ENCODE assay signal across 27 mouse cellular contexts in genomic region chr9:71262711-71263110, GRCm38 (mm10). TPM values are rescaled to one million over a fixed set of nuclear protein-coding genes. Genes with fewer than 3 reads are reported as not detected.
A peak's percentile ranks its signal among the peaks of the same experiment; 100 is the strongest.
DNase-seq lines count a peak whose midpoint lies in the region; ATAC-seq and TF ChIP-seq lines count a peak whose summit lies in the region.
"Had no signal": no experiment of that assay in that cellular context is flagged by ENCODE, and none has a peak within 500 bp of the region (broad histone marks: within the 10 kb centered on the region; RNA-seq: fewer than 3 reads in every experiment).

No protein-coding gene starts in this region.

- H3K36me3 ChIP-seq in lung, embryonic 14.5 days (ENCODE audit: insufficient read depth) = no peaks in the 10 kb centered on the region
- H3K36me3 ChIP-seq in lung, postnatal 0 days (ENCODE audit: insufficient read depth, low read length) = no peaks in the 10 kb centered on the region
- H3K36me3 ChIP-seq: embryonic facial prominence, embryonic 10.5 days; embryonic facial prominence, embryonic 12.5 days; forebrain, embryonic 15.5 days; G1E had no signal

- no peak for TF ChIP-seq CTCF in lung, embryonic 14.5 days (IDR thresholded peaks at IDR 0.05; ENCODE audit: low read depth)
- no peak for TF ChIP-seq CTCF in lung, postnatal 0 days (IDR thresholded peaks at IDR 0.05)

- peak; percentile 62; the same call in 1 of the 2 replicates for ATAC-seq in lung, embryonic 14.5 days (ENCODE audit: insufficient read depth)
- ATAC-seq in lung, postnatal 0 days = no peak
- ATAC-seq: activated CD4-positive, CD25-positive, alpha-beta regulatory T cell, adult 4 months; CD4-positive, CD25-positive, alpha-beta regulatory T cell, adult 4 months; forebrain, embryonic 13.5 days; forebrain, embryonic 15.5 days; forebrain, postnatal 0 days; Patski had no signal

- peak; percentile 8 for DNase-seq in embryo, embryonic 10 days (ENCODE audit: low spot score)
- DNase-seq in embryo, embryonic 9.5 days (ENCODE audit: extremely low spot score) = no peak
- DNase-seq in heart, adult 11 months = peak; percentile 36
- no peak for DNase-seq in heart, adult 18-20 months
- peak; percentile 91 for DNase-seq in lung, embryonic 14.5 days
- DNase-seq in lung, postnatal 14 days = no peak
- peak; percentile 10 for DNase-seq in lung, postnatal 0 days (ENCODE audit: low spot score)
- DNase-seq in lung, postnatal 36 days = no peak
- DNase-seq: adrenal gland, adult 8-10 months; adrenal gland, postnatal 14 days; adrenal gland, postnatal 36 days; B cell, adult 2 months; cerebellum, adult 11-12 months; cerebellum, adult 2 months; cerebellum, adult 9-10 months; cerebellum, postnatal 10 days; cerebellum, postnatal 25 days; forebrain, postnatal 0 days had no signal

- H3K4me2 ChIP-seq in lung, embryonic 14.5 days = no peak overlapping the region
- H3K4me2 ChIP-seq in lung, postnatal 0 days (replicated peaks; ENCODE audit: low read depth, low read length) = no peak overlapping the region
- H3K4me2 ChIP-seq: embryonic facial prominence, embryonic 12.5 days; forebrain, embryonic 13.5 days; forebrain, embryonic 15.5 days had no signal

- H3K27me3 ChIP-seq in lung, embryonic 14.5 days (ENCODE audit: insufficient read depth, low read length) = peaks cover 30% of the 10 kb centered on the region
- peaks cover 4% of the 10 kb centered on the region; the same call in 1 of the 2 replicates for H3K27me3 ChIP-seq in lung, postnatal 0 days (replicated peaks; ENCODE audit: insufficient read depth, low read length)
- H3K27me3 ChIP-seq: CH12.LX; embryonic facial prominence, embryonic 12.5 days; forebrain, embryonic 13.5 days; forebrain, embryonic 15.5 days; Patski had no signal

- TF ChIP-seq EP300 in lung, postnatal 0 days (IDR thresholded peaks at IDR 0.05) = no peak

- 0 out of 2 replicates have a peak, but pooled peaks cover 2% of the 10 kb centered on the region for H3K4me1 ChIP-seq in lung, embryonic 14.5 days (ENCODE audit: insufficient read depth)
- H3K4me1 ChIP-seq in lung, postnatal 0 days (ENCODE audit: insufficient read depth, low read depth, low read length) = no peaks in the 10 kb centered on the region
- H3K4me1 ChIP-seq: embryonic facial prominence, embryonic 12.5 days; forebrain, embryonic 13.5 days; forebrain, embryonic 15.5 days had no signal

- H3K4me3 ChIP-seq in lung, embryonic 14.5 days (ENCODE audit: low read depth, low read length) = no peak overlapping the region
- no peak overlapping the region for H3K4me3 ChIP-seq in lung, postnatal 0 days (ENCODE audit: low read depth, low read length)
- H3K4me3 ChIP-seq: embryonic facial prominence, embryonic 10.5 days; embryonic facial prominence, embryonic 12.5 days; forebrain, embryonic 13.5 days; forebrain, embryonic 15.5 days had no signal

- H3K27ac ChIP-seq in lung, embryonic 14.5 days (ENCODE audit: low read depth) = no peak overlapping the region
- no peak overlapping the region for H3K27ac ChIP-seq in lung, postnatal 0 days (ENCODE audit: low read length)
- H3K27ac ChIP-seq: embryonic facial prominence, embryonic 10.5 days; embryonic facial prominence, embryonic 12.5 days; forebrain, embryonic 13.5 days; forebrain, embryonic 15.5 days had no signal

- no peak overlapping the region for H3K9ac ChIP-seq in lung, embryonic 14.5 days
- no peak overlapping the region for H3K9ac ChIP-seq in lung, postnatal 0 days (replicated peaks; ENCODE audit: low read depth)
- H3K9ac ChIP-seq: embryonic facial prominence, embryonic 12.5 days; forebrain, embryonic 13.5 days; forebrain, embryonic 15.5 days; forebrain, postnatal 0 days had no signal

- WGBS in lung, embryonic 14.5 days = 26% methylated on average over 3 of the region's 3 CpGs
- 35% methylated on average over 3 of the region's 3 CpGs for WGBS in lung, postnatal 0 days

- H3K9me3 ChIP-seq in lung, embryonic 14.5 days (ENCODE audit: low read depth, low read length) = no peaks in the 10 kb centered on the region
- no peaks in the 10 kb centered on the region for H3K9me3 ChIP-seq in lung, postnatal 0 days (ENCODE audit: low read length)
- H3K9me3 ChIP-seq: embryonic facial prominence, embryonic 10.5 days; embryonic facial prominence, embryonic 12.5 days; forebrain, embryonic 13.5 days; forebrain, embryonic 15.5 days; G1E had no signal

RNA-seq across cellular contexts. Expression of gene Aldh1a2, which starts 47.1 kb away (rescaled TPM):
- total RNA-seq in heart, adult 18-20 months (2021) = 1 to 10 TPM; 6.0 to 8.2 TPM
- polyA plus RNA-seq in lung, embryonic 14.5 days (2014; fragmentation: Nextera tagmentation; extraction: Ambion mirVana) = 41.7 and 47.9 TPM in 2 replicates
- 27.8 and 31.8 TPM in 2 replicates for polyA plus RNA-seq in lung, postnatal 0 days (2015; fragmentation: Nextera tagmentation; extraction: Ambion mirVana)
- total RNA-seq: G1E had no signal
- polyA plus RNA-seq: activated CD4-positive, CD25-positive, alpha-beta regulatory T cell, adult 4 months; CD4-positive, CD25-positive, alpha-beta regulatory T cell, adult 4 months; G1E had no signal

Comparison
In these comparisons a context has a peak if more than half of its experiments do, and no peak if none do; other contexts are left out.
1. DNase-seq: peak in embryo, embryonic 10 days (single experiment), heart, adult 11 months (single experiment), lung, embryonic 14.5 days (single experiment) and lung, postnatal 0 days (single experiment); none in embryo, embryonic 9.5 days (single experiment), heart, adult 18-20 months (0 of 2), lung, postnatal 14 days (single experiment) and lung, postnatal 36 days (single experiment).